Mouse (Mus musculus): Measurements from ENCODE around the gene Hist1h4h. TPM values are rescaled to one million over a fixed set of nuclear protein-coding genes. Genes with fewer than 3 reads are reported as not detected.

Gene Hist1h4h
- 10.2 and 16.4 TPM in 2 replicates for polyA plus RNA-seq (2012; rRNA removed)

GRCm38 (mm10) chr13:23530901-23531875 is at the start of gene Hist1h4h:
TSS of gene Hist1h4h (plus strand) at chr13:23531050.

GRCm38 (mm10) chr13:23488400-23489322 is 42.2 kb upstream of the Hist1h4h start, which contains the start of gene Btn2a2:
TSS of gene Btn2a2 (minus strand) at chr13:23488857.

DNA sequence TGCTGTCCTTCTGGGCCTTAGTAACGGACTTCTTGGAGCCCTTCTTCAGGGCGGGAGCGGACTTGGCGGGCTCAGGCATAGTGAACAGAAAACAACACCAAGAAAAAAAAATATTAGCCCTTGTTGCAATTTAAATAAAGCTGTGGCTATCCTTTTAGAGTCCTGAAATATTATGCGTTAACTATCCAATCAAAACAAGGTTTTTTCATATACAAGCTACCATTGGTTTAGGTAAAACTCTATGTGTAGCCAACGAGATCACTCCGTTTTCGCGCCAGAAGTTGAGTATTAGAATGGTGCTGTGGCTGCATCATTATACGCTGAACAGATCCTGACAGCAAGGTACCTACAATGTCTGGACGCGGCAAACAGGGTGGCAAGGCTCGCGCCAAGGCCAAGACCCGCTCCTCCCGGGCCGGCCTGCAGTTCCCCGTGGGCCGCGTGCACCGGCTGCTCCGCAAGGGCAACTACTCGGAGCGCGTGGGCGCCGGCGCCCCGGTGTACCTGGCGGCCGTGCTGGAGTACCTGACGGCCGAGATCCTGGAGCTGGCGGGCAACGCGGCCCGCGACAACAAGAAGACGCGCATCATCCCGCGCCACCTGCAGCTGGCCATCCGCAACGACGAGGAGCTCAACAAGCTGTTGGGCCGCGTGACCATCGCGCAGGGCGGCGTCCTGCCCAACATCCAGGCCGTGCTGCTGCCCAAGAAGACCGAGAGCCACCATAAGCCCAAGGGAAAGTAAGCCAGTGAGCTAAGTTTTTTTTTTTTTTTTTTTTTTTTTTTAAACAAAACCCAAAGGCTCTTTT is 2.9 kb downstream of the Hist1h4h start, which contains the start of gene Hist1h2af:
Gene Hist1h2af, plus strand, starts transcription at position 347 of the 808 bp plus-strand sequence.

DNA sequence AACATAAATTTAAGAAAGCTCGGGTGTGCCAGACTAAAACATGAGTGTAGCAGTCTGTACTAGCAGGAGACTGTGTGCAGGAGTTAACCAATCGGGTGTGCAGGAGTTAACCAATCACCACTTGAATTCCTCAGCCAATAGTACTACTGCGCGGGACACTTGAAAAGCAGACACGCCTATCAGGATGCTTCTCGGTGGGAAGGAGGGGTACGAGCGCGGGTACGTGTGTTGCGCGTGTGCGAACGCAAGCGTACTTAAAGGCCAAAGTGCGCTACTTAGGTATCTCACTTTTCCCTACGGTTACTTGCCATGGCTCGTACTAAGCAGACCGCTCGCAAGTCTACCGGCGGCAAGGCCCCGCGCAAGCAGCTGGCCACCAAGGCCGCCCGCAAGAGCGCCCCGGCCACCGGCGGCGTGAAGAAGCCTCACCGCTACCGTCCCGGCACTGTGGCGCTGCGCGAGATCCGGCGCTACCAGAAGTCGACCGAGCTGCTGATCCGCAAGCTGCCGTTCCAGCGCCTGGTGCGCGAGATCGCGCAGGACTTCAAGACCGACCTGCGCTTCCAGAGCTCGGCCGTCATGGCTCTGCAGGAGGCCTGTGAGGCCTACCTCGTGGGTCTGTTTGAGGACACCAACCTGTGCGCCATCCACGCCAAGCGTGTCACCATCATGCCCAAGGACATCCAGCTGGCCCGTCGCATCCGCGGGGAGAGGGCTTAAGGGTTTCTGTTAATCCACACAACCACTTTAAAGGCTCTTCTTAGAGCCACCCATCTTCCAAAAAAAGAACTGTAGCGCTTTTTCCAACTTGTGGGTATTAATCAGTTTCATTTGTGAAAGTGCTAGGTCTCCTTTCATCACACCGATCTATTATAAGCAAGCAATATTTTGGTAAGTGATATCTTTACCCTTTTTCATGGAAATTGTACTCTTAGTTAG is 4.6 kb downstream of the Hist1h4h start, which contains the start of gene Hist1h3g:
Gene Hist1h3g, plus strand, starts transcription at position 286 of the 939 bp plus-strand sequence.

DNA sequence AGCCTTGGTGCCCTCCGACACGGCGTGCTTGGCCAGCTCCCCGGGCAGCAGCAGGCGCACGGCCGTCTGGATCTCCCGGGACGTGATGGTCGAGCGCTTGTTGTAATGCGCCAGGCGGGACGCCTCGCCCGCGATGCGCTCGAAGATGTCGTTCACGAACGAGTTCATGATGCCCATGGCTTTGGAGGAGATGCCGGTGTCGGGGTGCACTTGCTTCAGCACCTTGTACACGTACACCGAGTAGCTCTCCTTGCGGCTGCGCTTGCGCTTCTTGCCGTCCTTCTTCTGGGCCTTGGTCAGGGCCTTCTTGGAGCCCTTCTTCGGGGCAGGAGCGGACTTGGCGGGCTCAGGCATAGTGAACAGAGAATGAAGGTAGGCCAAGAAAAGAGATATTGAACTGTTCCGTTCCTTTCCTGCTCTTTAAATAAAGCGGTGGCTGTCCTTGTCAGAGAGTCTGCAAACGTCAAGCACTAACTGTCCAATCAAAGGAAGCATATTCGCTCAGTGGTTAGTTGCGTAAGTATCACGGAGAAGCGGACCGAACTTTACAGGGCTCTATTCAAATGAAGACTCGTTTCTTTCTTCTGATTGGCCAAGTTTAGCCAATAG is 12.3 kb downstream of the Hist1h4h start, which contains the start of gene Hist1h2bh:
Gene Hist1h2bh, minus strand, starts transcription at position 394 of the 609 bp plus-strand sequence.

DNA sequence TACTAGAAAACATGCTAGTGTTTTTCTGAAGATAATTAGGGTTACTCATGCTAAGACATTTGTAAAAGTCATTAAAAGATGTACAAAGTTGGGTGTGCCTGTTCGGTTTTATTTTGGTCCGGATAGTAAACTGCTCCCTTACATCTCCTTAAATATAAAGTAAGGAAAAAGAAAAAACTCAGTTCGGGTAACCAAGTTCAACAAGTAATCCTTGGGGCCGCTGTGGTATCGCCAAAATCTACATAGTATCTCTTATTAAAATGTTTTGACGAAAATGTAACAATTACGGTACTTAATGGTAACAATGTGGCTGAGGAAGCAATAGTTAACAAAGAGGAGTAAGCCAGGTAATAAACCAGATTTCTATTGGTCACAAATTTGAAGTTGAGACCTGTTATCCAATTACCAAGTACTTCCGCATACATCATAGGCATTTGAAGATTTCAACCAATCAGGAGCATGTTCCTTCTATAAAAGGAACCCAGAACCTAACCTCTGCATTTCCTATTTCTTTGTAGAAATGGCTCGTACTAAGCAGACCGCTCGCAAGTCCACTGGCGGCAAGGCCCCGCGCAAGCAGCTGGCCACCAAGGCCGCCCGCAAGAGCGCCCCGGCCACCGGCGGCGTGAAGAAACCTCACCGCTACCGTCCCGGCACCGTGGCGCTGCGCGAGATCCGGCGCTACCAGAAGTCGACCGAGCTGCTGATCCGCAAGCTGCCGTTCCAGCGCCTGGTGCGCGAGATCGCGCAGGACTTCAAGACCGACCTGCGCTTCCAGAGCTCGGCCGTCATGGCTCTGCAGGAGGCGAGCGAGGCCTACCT is 13.3 kb downstream of the Hist1h4h start, which contains the start of gene Hist1h3f:
Gene Hist1h3f, plus strand, starts transcription at position 88 of the 822 bp plus-strand sequence.

GRCm38 (mm10) chr13:23551146-23551834 is 20.4 kb downstream of the Hist1h4h start, which contains the start of gene Hist1h4f:
TSS of gene Hist1h4f (minus strand) at chr13:23551648.

DNA sequence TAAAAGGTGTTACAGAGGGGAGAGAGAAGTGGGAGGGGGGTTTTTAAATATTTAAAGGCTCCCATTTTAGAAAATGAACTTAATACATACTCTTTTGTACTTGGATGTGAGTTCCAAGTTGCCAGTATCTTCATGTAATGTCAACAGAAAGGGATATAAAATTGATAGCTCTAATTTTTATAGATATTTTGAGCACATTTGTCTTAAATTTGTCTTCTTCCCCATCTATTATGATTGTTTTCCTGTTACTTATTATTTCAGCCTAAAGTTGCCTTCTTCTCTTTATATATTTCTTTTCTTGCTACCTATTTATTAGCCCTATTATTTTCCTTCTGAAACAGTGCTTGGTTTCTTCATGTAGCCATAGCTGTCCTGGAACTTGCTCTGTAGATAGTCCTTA is 22.1 kb downstream of the Hist1h4h start, which contains the start of gene Hist1h1d:
Gene Hist1h1d, plus strand, starts transcription at position 301 of the 400 bp plus-strand sequence.

DNA sequence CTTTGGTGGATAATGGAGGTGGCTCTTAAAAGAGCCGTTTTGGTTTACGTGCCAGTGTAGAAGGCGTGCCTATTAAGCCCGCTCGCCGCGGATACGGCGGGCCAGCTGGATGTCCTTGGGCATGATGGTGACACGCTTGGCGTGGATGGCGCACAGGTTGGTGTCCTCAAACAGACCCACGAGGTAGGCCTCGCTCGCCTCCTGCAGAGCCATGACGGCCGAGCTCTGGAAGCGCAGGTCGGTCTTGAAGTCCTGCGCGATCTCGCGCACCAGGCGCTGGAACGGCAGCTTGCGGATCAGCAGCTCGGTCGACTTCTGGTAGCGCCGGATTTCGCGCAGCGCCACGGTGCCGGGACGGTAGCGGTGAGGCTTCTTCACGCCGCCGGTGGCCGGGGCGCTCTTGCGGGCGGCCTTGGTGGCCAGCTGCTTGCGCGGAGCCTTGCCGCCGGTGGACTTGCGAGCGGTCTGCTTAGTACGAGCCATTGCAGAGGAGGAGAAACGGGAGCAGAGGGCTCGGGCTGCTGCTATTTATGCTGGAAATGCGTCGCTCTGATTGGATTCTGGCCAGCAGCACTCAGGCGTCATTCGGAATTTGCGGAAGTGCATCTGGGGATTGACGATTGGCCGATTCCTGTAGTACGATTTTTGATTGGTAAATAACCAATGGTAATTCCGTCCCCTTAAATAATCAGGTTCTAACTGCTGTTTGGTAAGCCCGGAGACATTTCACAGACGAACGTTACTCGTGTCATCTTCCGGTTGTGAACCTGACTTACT is 31.2 kb downstream of the Hist1h4h start, which contains the start of gene Hist1h3e:
Gene Hist1h3e, minus strand, starts transcription at position 487 of the 777 bp plus-strand sequence.

DNA sequence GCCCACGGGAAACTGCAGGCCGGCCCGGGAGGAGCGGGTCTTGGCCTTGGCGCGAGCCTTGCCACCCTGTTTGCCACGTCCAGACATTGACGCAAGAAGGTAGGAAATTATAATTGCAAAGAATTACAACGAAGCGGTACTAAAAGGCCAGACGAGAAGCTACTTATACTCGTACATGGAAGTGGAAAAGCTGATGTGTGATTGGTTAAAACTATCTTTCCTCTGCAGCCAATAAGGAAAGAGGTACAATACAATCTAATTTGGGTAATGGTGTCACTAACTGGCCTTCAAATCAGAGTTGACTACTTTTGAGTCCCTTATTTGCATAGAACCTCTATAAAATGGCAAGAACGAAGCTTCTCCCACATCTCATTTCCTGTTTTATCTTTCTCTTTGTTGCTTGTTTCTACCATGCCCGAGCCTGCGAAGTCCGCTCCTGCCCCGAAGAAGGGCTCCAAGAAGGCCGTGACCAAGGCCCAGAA is 40.2 kb downstream of the Hist1h4h start, which contains the start of the genes Hist1h2ae and Hist1h2bg:
Gene Hist1h2ae, minus strand, starts transcription at position 199 of the 482 bp plus-strand sequence.
Gene Hist1h2bg, plus strand, starts transcription at position 375 of the 482 bp plus-strand sequence.

DNA sequence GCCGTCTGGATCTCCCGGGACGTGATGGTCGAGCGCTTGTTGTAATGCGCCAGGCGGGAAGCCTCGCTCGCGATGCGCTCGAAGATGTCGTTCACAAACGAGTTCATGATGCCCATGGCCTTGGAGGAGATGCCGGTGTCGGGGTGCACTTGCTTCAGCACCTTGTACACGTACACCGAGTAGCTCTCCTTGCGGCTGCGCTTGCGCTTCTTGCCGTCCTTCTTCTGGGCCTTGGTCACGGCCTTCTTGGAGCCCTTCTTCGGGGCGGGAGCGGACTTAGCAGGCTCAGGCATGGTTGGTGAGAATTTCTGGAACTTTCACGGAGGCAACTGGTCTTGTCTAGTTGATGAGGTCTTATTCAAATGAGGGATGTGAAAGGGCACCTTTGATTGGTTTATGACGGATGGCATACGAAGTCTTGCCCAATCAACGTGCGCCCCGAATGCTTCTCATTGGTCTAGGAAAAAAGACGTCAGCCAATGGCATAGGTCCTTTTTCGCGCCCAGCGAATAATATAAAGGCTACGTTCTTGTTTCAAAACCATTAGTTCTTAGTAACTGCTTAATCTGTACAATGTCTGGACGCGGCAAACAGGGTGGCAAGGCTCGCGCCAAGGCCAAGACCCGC is 43.2 kb downstream of the Hist1h4h start, which contains the start of the genes Hist1h2bf and Hist1h2ad:
Gene Hist1h2bf, minus strand, starts transcription at position 299 of the 627 bp plus-strand sequence.
Gene Hist1h2ad, plus strand, starts transcription at position 484 of the 627 bp plus-strand sequence.

GRCm38 (mm10) chr13:23575271-23575851 is 44.5 kb downstream of the Hist1h4h start, which contains the start of gene Hist1h3d:
TSS of gene Hist1h3d (plus strand) at chr13:23575763.

Measured in stomach, adult 2 months (tissue).